Mouse (Mus musculus) heart, embryonic 12.5 days (tissue): ENCODE results near the gene Wars. TPM values are rescaled to one million over a fixed set of nuclear protein-coding genes. Genes with fewer than 3 reads are reported as not detected.

ENCODE experiments used
- ATAC-seq: fragments of 200-750 bp; cut with Nextera tagmentation; 2 replicates; pipeline ENCODE4 v1.8.0; 2017; ENCODE audit warnings: moderate TSS enrichment, moderate library complexity; ENCODE audit not compliant: insufficient number of reproducible peaks, low FRiP score
- H3K27ac ChIP-seq: fragments of 300-500 bp; sonication (generic); 2 replicates; pipeline ENCODE4 v1.5.1; 2016; ENCODE audit warnings: mild to moderate bottlenecking, moderate library complexity; ENCODE audit not compliant: poor library complexity, severe bottlenecking
- H3K27me3 ChIP-seq: fragments of 300-500 bp; sonication (generic); replicated peaks from 2 replicates; pipeline ENCODE4 v1.6.1; 2016; ENCODE audit warnings: mild to moderate bottlenecking, moderate library complexity
- H3K36me3 ChIP-seq: fragments of 300-500 bp; sonication (generic); 2 replicates; pipeline ENCODE4 v1.6.1; 2016; ENCODE audit warnings: mild to moderate bottlenecking, moderate library complexity
- H3K4me1 ChIP-seq: fragments of 300-500 bp; sonication (generic); replicated peaks from 2 replicates; pipeline ENCODE4 v1.6.1; 2016; ENCODE audit warnings: mild to moderate bottlenecking
- H3K4me2 ChIP-seq: fragments of 300-500 bp; sonication (generic); 2 replicates; pipeline ENCODE4 v1.6.1; 2016; ENCODE audit warnings: mild to moderate bottlenecking, moderate library complexity
- H3K4me3 ChIP-seq: fragments of 300-500 bp; sonication (generic); 2 replicates; pipeline ENCODE4 v1.5.1; 2016; ENCODE audit warnings: mild to moderate bottlenecking
- H3K9ac ChIP-seq: fragments of 300-500 bp; sonication (generic); 2 replicates; pipeline ENCODE4 v1.6.1; 2016; ENCODE audit warnings: mild to moderate bottlenecking, moderate library complexity
- H3K9me3 ChIP-seq: fragments of 300-500 bp; sonication (generic); replicated peaks from 2 replicates; pipeline ENCODE4 v1.6.1; 2016; ENCODE audit warnings: mild to moderate bottlenecking, moderate library complexity
- WGBS: fragments of 180-500 bp; shearing (Covaris S2); methylation state at CpG from one replicate; pipeline ENCODE4 v1.1.7; 2016; 5-methylcytosine and 5-hydroxymethylcytosine counted together
- polyA plus RNA-seq: library from polyadenylated mRNA; unstranded; fragments of >200 nt; fragmentation: Nextera tagmentation; extraction: Ambion mirVana; gene quantifications from 2 replicates; pipeline ENCODE4 v1.2.1, GENCODE M21; 2016

The Wars gene
- polyA plus RNA-seq, 1 experiment from 2014 or later, result 71.5 TPM

- no peaks in the 10 kb centered on the region for H3K36me3 ChIP-seq
- H3K4me2 ChIP-seq, result no peak overlapping the region
- whole genome bisulfite sequencing, result 77% methylated on average over 12 of the region's 12 CpGs
- H3K4me3 ChIP-seq, result no peak overlapping the region
- H3K4me1 ChIP-seq, result 0 out of 2 replicates have a peak, but pooled peaks cover 2% of the 10 kb centered on the region
- H3K9me3 ChIP-seq, result no peaks in the 10 kb centered on the region
- H3K27ac ChIP-seq, result no peak overlapping the region
- ATAC-seq, result no peak
- no peak overlapping the region for H3K9ac ChIP-seq
- 0 out of 2 replicates have a peak, but pooled peaks cover 6% of the 10 kb centered on the region for H3K27me3 ChIP-seq
Observed at GRCm38 (mm10) chr12:108906398-108906797, 12.4 kb upstream of the Wars start.

DNA sequence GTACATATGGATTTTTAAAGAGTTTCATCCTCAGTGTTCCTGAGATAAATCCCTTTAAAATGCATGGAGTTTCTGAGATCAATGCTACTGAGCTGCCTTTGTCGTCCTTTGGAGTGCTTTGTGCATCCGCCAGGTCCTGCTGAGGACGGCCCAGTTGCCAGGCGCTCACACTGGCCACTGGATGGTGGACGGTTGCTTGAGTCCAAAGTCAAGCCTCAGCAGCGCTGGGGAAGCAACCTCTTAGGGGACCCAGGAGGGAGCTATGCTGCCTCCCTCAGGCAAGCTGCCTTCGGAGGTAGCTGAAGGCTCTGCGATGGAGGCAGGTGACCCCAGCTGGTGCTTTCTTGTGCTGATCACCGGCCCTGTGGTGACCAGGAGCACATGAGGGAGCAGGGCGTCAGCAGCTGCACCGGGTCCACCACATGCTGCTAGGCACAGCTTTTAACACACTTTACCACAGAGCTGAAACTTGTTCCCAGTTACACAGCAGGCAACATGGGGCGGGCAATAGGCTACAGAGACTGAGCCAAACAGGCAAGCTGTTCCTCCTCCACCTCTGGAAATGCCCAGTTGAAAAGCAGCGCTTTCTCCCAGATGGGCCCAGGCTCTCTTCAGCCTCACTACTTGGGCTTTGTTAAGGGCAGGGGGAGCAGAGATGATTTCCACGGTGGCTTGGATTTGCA, 11.8 kb upstream of the Wars start:
- Histone ChIP-seq H3K4me1 (0 out of 2 replicates have a peak, but pooled peaks cover 4% of the 10 kb centered on the region), H3K27ac (no peak overlapping the region), H3K4me2 (no peak overlapping the region), H3K36me3 (no peaks in the 10 kb centered on the region), H3K9ac (0 out of 2 replicates have a peak overlapping the region, but pooled peaks have one; percentile 12), H3K9me3 (no peaks in the 10 kb centered on the region), H3K27me3 (0 out of 2 replicates have a peak, but pooled peaks cover 6% of the 10 kb centered on the region), H3K4me3 (no peak overlapping the region)
- WGBS, result 56% methylated on average over 14 of the region's 14 CpGs
- ATAC-seq, result no peak

DNA sequence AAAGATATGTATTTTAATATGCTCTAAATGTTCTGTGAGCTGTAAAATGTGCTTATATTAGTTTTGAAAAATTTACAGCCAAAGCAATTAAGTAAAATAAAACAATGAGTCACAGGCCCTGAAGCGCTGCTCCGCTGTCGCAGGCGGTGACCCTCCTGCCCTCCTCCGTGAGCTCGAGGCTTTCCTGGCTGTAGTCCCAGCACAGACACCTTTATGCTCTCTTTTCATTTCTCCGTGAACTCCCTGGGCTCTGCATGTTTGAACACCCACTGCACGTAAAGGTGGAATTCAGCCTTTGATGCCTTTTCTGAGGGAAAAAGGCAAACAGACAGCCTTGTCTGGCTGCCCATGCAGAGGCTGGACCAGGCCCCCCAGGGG, 10.3 kb upstream of the Wars start:
- Histone ChIP-seq H3K9me3 (no peaks in the 10 kb centered on the region), H3K27ac (no peak overlapping the region), H3K4me1 (0 out of 2 replicates have a peak, but pooled peaks cover 4% of the 10 kb centered on the region), H3K36me3 (0 out of 2 replicates have a peak, but pooled peaks cover 4% of the 10 kb centered on the region), H3K4me2 (no peak overlapping the region), H3K4me3 (no peak overlapping the region), H3K9ac (no peak overlapping the region), H3K27me3 (0 out of 2 replicates have a peak, but pooled peaks cover 6% of the 10 kb centered on the region)
- WGBS, result 78% methylated on average over 8 of the region's 8 CpGs
- ATAC-seq, result no peak

DNA sequence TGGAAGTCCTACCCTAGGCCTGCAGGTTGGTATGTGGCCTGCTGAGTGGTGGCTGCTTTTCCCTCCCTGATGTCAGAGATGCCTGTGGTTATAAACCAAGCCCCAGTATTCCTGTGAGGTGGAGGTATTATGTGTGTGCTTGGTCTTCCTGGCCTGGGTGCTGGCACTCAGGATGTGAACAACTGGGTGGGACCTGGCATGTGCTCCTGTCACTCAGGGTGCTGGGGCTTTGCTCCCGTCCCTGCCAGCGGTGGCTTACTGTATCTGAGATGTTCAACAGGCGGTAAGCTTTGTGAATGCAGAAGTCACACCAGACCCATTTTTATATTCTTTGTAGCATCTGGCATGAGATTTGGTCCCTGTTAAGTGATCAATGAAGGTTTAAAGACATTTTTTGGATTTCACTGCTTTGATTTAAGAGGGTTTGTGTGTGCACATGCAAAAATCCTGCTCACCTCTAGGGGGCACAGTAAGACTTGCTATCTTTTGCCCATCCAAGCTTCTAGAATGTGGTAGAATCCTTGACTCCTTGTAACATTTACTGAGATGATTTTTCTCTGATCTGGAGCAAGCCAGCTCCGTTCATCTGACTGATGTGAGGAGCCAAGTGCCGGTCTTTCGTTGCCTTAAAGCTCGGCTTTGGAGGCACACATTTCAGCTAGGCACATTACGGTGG, 9.8 kb upstream of the Wars start:
- 0 out of 2 replicates have a peak, but pooled peaks cover 4% of the 10 kb centered on the region for H3K4me1 ChIP-seq
- WGBS, result 87% methylated on average over 8 of the region's 8 CpGs
- no peak overlapping the region for H3K9ac ChIP-seq
- H3K27me3 ChIP-seq, result 0 out of 2 replicates have a peak, but pooled peaks cover 6% of the 10 kb centered on the region
- no peaks in the 10 kb centered on the region for H3K9me3 ChIP-seq
- no peak overlapping the region for H3K4me2 ChIP-seq
- ATAC-seq, result no peak
- no peak overlapping the region for H3K27ac ChIP-seq
- H3K4me3 ChIP-seq, result no peak overlapping the region
- 0 out of 2 replicates have a peak, but pooled peaks cover 4% of the 10 kb centered on the region for H3K36me3 ChIP-seq

GRCm38 (mm10) chr12:108902940-108903339, 9.0 kb upstream of the Wars start:
- Histone ChIP-seq H3K27me3 (0 out of 2 replicates have a peak, but pooled peaks cover 6% of the 10 kb centered on the region), H3K4me3 (no peak overlapping the region), H3K9me3 (no peaks in the 10 kb centered on the region), H3K36me3 (0 out of 2 replicates have a peak, but pooled peaks cover 6% of the 10 kb centered on the region), H3K27ac (no peak overlapping the region), H3K9ac (no peak overlapping the region), H3K4me1 (0 out of 2 replicates have a peak, but pooled peaks cover 4% of the 10 kb centered on the region), H3K4me2 (no peak overlapping the region)
- no peak for ATAC-seq
- WGBS, result 18% methylated on average over 8 of the region's 8 CpGs

GRCm38 (mm10) chr12:108901346-108901745, 7.4 kb upstream of the Wars start:
- H3K9me3 ChIP-seq, result no peaks in the 10 kb centered on the region
- H3K4me1 ChIP-seq, result 0 out of 2 replicates have a peak, but pooled peaks cover 4% of the 10 kb centered on the region
- no peak overlapping the region for H3K4me3 ChIP-seq
- WGBS, result 35% methylated on average over 5 of the region's 5 CpGs
- 0 out of 2 replicates have a peak, but pooled peaks cover 6% of the 10 kb centered on the region for H3K27me3 ChIP-seq
- H3K9ac ChIP-seq, result no peak overlapping the region; the same call in 1 of the 2 replicates
- no peak overlapping the region for H3K27ac ChIP-seq
- 0 out of 2 replicates have a peak, but pooled peaks cover 6% of the 10 kb centered on the region for H3K36me3 ChIP-seq
- ATAC-seq, result no peak; the same call in 1 of the 2 replicates
- no peak overlapping the region for H3K4me2 ChIP-seq

GRCm38 (mm10) chr12:108896006-108896405, 2.0 kb upstream of the Wars start:
- H3K9ac ChIP-seq, result no peak overlapping the region
- H3K9me3 ChIP-seq, result no peaks in the 10 kb centered on the region
- H3K4me3 ChIP-seq, result no peak overlapping the region
- H3K27me3 ChIP-seq, result no peaks in the 10 kb centered on the region
- 72% methylated on average over 3 of the region's 3 CpGs for WGBS
- no peak overlapping the region for H3K4me2 ChIP-seq
- no peak overlapping the region for H3K27ac ChIP-seq
- H3K4me1 ChIP-seq, result peaks cover 22% of the 10 kb centered on the region
- 0 out of 2 replicates have a peak, but pooled peaks cover 6% of the 10 kb centered on the region for H3K36me3 ChIP-seq
- no peak for ATAC-seq

- Histone ChIP-seq H3K27me3 (no peaks in the 10 kb centered on the region), H3K4me3 (peak overlapping the region; percentile 98), H3K27ac (0 out of 2 replicates have a peak overlapping the region, but pooled peaks have one; percentile 39), H3K9me3 (no peaks in the 10 kb centered on the region), H3K4me1 (peaks cover 22% of the 10 kb centered on the region), H3K9ac (peak overlapping the region; percentile 88), H3K4me2 (peak overlapping the region; percentile 95), H3K36me3 (peaks cover 8% of the 10 kb centered on the region; the same call in 1 of the 2 replicates)
- 2% methylated on average over 7 of the region's 7 CpGs for WGBS
- ATAC-seq, result peak; percentile 8; the same call in 1 of the 2 replicates
Observed at GRCm38 (mm10) chr12:108894432-108894816, 450 bp upstream of the Wars start.

GRCm38 (mm10) chr12:108892989-108893714, 822 bp downstream of the Wars start, which contains the start of gene Wdr25:
Gene Wdr25 (plus strand): TSS chr12:108893631.
- H3K4me3 ChIP-seq, result peak within 1 kb of the TSS; percentile 98
- H3K36me3 ChIP-seq, result peaks cover 14% of the 10 kb centered on the region
- H3K9me3 ChIP-seq, result no peaks in the 10 kb centered on the region
- H3K27me3 ChIP-seq, result no peaks in the 10 kb centered on the region
- no peak for ATAC-seq
- H3K27ac ChIP-seq, result 0 out of 2 replicates have a peak within 1 kb of the TSS, but pooled peaks have one; percentile 39
- peaks cover 22% of the 10 kb centered on the region for H3K4me1 ChIP-seq
- WGBS, result 19% methylated on average over 12 of the region's 12 CpGs
- H3K9ac ChIP-seq, result peak within 1 kb of the TSS; percentile 88
- peak within 1 kb of the TSS; percentile 95 for H3K4me2 ChIP-seq

DNA sequence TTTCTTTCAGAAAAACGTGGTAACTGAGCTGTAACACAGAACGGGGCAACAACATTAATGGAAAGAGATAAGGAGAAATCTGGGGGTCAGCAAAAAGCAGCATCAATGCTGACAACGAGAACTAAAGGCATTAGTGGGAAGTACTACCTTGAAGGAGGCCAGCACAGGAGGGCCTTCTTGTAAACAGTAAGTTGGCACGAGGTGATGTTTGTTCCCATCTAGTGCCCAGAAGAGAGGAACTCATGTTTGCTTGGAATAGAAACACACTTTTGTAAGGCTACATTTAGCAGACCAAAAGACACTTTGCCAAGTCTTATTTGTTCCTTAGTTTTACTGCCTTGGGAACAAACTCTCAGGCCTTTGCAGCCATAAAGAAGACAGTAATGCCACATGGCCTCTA, 5.3 kb downstream of the Wars start:
- no peak overlapping the region for H3K4me3 ChIP-seq
- peaks cover 16% of the 10 kb centered on the region for H3K4me1 ChIP-seq
- no peak overlapping the region for H3K27ac ChIP-seq
- H3K4me2 ChIP-seq, result no peak overlapping the region
- whole genome bisulfite sequencing, result 58% methylated on average over 4 of the region's 4 CpGs
- H3K36me3 ChIP-seq, result peaks cover 58% of the 10 kb centered on the region
- H3K9ac ChIP-seq, result no peak overlapping the region
- no peaks in the 10 kb centered on the region for H3K9me3 ChIP-seq
- no peaks in the 10 kb centered on the region for H3K27me3 ChIP-seq
- ATAC-seq, result no peak
